Comparison of ENCODE assay signal across 27 mouse cellular contexts in genomic region chr17:56792588-56792987, GRCm38 (mm10). TPM values are rescaled to one million over a fixed set of nuclear protein-coding genes. Genes with fewer than 3 reads are reported as not detected.
A peak's percentile ranks its signal among the peaks of the same experiment; 100 is the strongest.
DNase-seq lines count a peak whose midpoint lies in the region; ATAC-seq lines count a peak whose summit lies in the region.
"Had no signal": no experiment of that assay in that cellular context is flagged by ENCODE, and none has a peak within 500 bp of the region (broad histone marks: within the 10 kb centered on the region; RNA-seq: fewer than 3 reads in every experiment).

No protein-coding gene starts in this region.

- peaks cover 27% of the 10 kb centered on the region for H3K36me3 ChIP-seq in liver, embryonic 12.5 days
- no peaks in the 10 kb centered on the region; the same call in 1 of the 2 replicates for H3K36me3 ChIP-seq in liver, embryonic 16.5 days (ENCODE audit: control insufficient read depth, insufficient read depth)
- H3K36me3 ChIP-seq: embryonic facial prominence, embryonic 10.5 days; embryonic facial prominence, embryonic 13.5 days; forebrain, embryonic 12.5 days; forebrain, embryonic 15.5 days; heart, embryonic 10.5 days had no signal

- H3K9me3 ChIP-seq in liver, embryonic 12.5 days (replicated peaks), result no peaks in the 10 kb centered on the region
- no peaks in the 10 kb centered on the region for H3K9me3 ChIP-seq in liver, embryonic 16.5 days (replicated peaks; ENCODE audit: control insufficient read depth, low read length)
- H3K9me3 ChIP-seq: embryonic facial prominence, embryonic 10.5 days; embryonic facial prominence, embryonic 13.5 days; forebrain, embryonic 12.5 days; forebrain, embryonic 15.5 days; heart, embryonic 10.5 days; heart, embryonic 13.5 days had no signal

- peak; percentile 30 to 80 for DNase-seq in adrenal gland, adult (ENCODE audit: inconsistent age in 2 of 2, low spot score in 1 of 2)
- no peak for DNase-seq in adrenal gland, postnatal 10 days
- DNase-seq in liver, result no peak
- DNase-seq in neural tube, embryonic 10.5 days (ENCODE audit: extremely low spot score, low spot score), result no peak
- DNase-seq: cerebellum, adult 11-12 months; cerebellum, adult 8-10 months; cerebellum, postnatal 10 days; cerebellum, postnatal 36 days; embryo, embryonic 11 days; gastrocnemius, postnatal 10 days; gastrocnemius, postnatal 36 days; heart, adult 2 months; heart, postnatal 14 days; heart, postnatal 4 days had no signal

- no peaks in the 10 kb centered on the region for H3K27me3 ChIP-seq in liver, embryonic 12.5 days (replicated peaks)
- no peaks in the 10 kb centered on the region for H3K27me3 ChIP-seq in liver, embryonic 16.5 days (ENCODE audit: control insufficient read depth, insufficient read depth, low read depth, low read length)
- H3K27me3 ChIP-seq: embryonic facial prominence, embryonic 13.5 days; forebrain, embryonic 12.5 days; forebrain, embryonic 15.5 days; heart, embryonic 13.5 days had no signal

- peaks cover 46% of the 10 kb centered on the region for H3K4me1 ChIP-seq in liver, embryonic 12.5 days
- H3K4me1 ChIP-seq in liver, embryonic 16.5 days (ENCODE audit: control insufficient read depth, low read depth, low read length), result peaks cover 27% of the 10 kb centered on the region
- H3K4me1 ChIP-seq: embryonic facial prominence, embryonic 13.5 days; forebrain, embryonic 12.5 days; forebrain, embryonic 15.5 days had no signal

- no peak overlapping the region for H3K4me3 ChIP-seq in liver, embryonic 12.5 days
- H3K4me3 ChIP-seq in liver, embryonic 16.5 days (ENCODE audit: low read depth, low read length), result no peak overlapping the region
- H3K4me3 ChIP-seq: embryonic facial prominence, embryonic 10.5 days; embryonic facial prominence, embryonic 13.5 days; forebrain, embryonic 12.5 days; forebrain, embryonic 15.5 days; heart, adult 2 months; heart, embryonic 10.5 days; heart, embryonic 13.5 days had no signal

- no peak overlapping the region for H3K4me2 ChIP-seq in liver, embryonic 12.5 days
- H3K4me2 ChIP-seq in liver, embryonic 16.5 days (ENCODE audit: low read depth, low read length), result no peak overlapping the region
- H3K4me2 ChIP-seq: embryonic facial prominence, embryonic 13.5 days; forebrain, embryonic 12.5 days; forebrain, embryonic 15.5 days; heart, embryonic 13.5 days; hindbrain, embryonic 14.5 days had no signal

- peak overlapping the region; percentile 95 for H3K27ac ChIP-seq in liver, embryonic 12.5 days
- peak overlapping the region; percentile 88 for H3K27ac ChIP-seq in liver, embryonic 16.5 days (ENCODE audit: low read length)
- H3K27ac ChIP-seq: embryonic facial prominence, embryonic 10.5 days; embryonic facial prominence, embryonic 13.5 days; forebrain, embryonic 12.5 days; forebrain, embryonic 15.5 days; heart, adult 2 months; heart, embryonic 10.5 days; heart, embryonic 13.5 days; hindbrain, embryonic 14.5 days; hindbrain, postnatal 0 days had no signal

- ATAC-seq in liver, embryonic 12.5 days, result no peak
- ATAC-seq in liver, embryonic 16.5 days (ENCODE audit: low read depth), result no peak
- ATAC-seq: activated CD4-positive, CD25-positive, alpha-beta regulatory T cell, adult 4 months; forebrain, embryonic 15.5 days; hindbrain, postnatal 0 days; inflammation-experienced regulatory T-cells, adult 6 months had no signal

- WGBS in liver, embryonic 12.5 days (ENCODE audit: insufficient replicate concordance), result 73% methylated on average over 3 of the region's 3 CpGs
- 80% methylated on average over 3 of the region's 3 CpGs for WGBS in liver, embryonic 16.5 days (ENCODE audit: insufficient replicate concordance)

- peak overlapping the region; percentile 32 for H3K9ac ChIP-seq in liver, embryonic 12.5 days
- no peak overlapping the region for H3K9ac ChIP-seq in liver, embryonic 16.5 days (ENCODE audit: low read depth, low read length)
- H3K9ac ChIP-seq: embryonic facial prominence, embryonic 13.5 days; forebrain, embryonic 12.5 days; forebrain, embryonic 15.5 days; heart, embryonic 13.5 days; hindbrain, embryonic 14.5 days had no signal

RNA-seq across cellular contexts. Expression of gene Prr22, which starts 22.5 kb away (rescaled TPM):
- total RNA-seq in adrenal gland, postnatal 10 days (2021), result under 1 TPM; 0.27 to 0.42 TPM
- polyA plus RNA-seq in liver, embryonic 12.5 days (2016; fragmentation: Nextera tagmentation; extraction: Ambion mirVana), result 1.1 and 1.2 TPM in 2 replicates
- 0.42 and 0.44 TPM in 2 replicates for polyA plus RNA-seq in liver, embryonic 16.5 days (2015; fragmentation: Nextera tagmentation; extraction: Ambion mirVana)

RNA-seq across cellular contexts. Expression of gene Dus3l, which starts 28.0 kb away (rescaled TPM):
- 10 to 100 TPM; 27.6 to 34.5 TPM for total RNA-seq in adrenal gland, postnatal 10 days (2021)
- 24.1 and 24.6 TPM in 2 replicates for polyA plus RNA-seq in liver, embryonic 12.5 days (2016; fragmentation: Nextera tagmentation; extraction: Ambion mirVana)
- polyA plus RNA-seq in liver, embryonic 16.5 days (2015; fragmentation: Nextera tagmentation; extraction: Ambion mirVana), result 11.4 and 12.2 TPM in 2 replicates

RNA-seq across cellular contexts. Expression of gene Nrtn, which starts 35.3 kb away (rescaled TPM):
- 1 to 10 TPM; 5.9 to 6.3 TPM for total RNA-seq in adrenal gland, postnatal 10 days (2021)
- 3.2 and 4.1 TPM in 2 replicates for polyA plus RNA-seq in liver, embryonic 12.5 days (2016; fragmentation: Nextera tagmentation; extraction: Ambion mirVana)
- 0.49 and 1.0 TPM in 2 replicates for polyA plus RNA-seq in liver, embryonic 16.5 days (2015; fragmentation: Nextera tagmentation; extraction: Ambion mirVana)
- total RNA-seq: granulocyte monocyte progenitor cell, adult 5-6 weeks had no signal
- polyA plus RNA-seq: activated CD4-positive, CD25-positive, alpha-beta regulatory T cell, adult 4 months; inflammation-experienced regulatory T-cells, adult 6 months had no signal

RNA-seq across cellular contexts. Expression of gene Rfx2, which starts 38.2 kb away (rescaled TPM):
- 1 to 10 TPM; 5.5 to 5.7 TPM for total RNA-seq in adrenal gland, postnatal 10 days (2021)
- polyA plus RNA-seq in liver, embryonic 12.5 days (2016; fragmentation: Nextera tagmentation; extraction: Ambion mirVana), result 12.6 and 13.6 TPM in 2 replicates
- 12.4 and 12.6 TPM in 2 replicates for polyA plus RNA-seq in liver, embryonic 16.5 days (2015; fragmentation: Nextera tagmentation; extraction: Ambion mirVana)

Comparison
In these comparisons a context has a peak if more than half of its experiments do, and no peak if none do; other contexts are left out.
1. DNase-seq: peak in adrenal gland, adult (2 of 2); none in adrenal gland, postnatal 10 days (single experiment), liver (single experiment) and neural tube, embryonic 10.5 days (single experiment).